Mouse (Mus musculus) MEL (cell line): ENCODE data around the gene Hlcs. TPM values are rescaled to one million over a fixed set of nuclear protein-coding genes. Genes with fewer than 3 reads are reported as not detected.

Source experiments
- DNase-seq: peaks from one replicate; pipeline ENCODE4 v3.0.0; 2011; ENCODE audit warnings: low read depth, low spot score
- H3K27ac ChIP-seq: 2 replicates; pipeline ENCODE4 v1.5.1; 2012; ENCODE audit warnings: low read depth, mild to moderate bottlenecking, control low read depth, low read length, moderate library complexity; ENCODE audit not compliant: control insufficient read depth
- H3K27me3 ChIP-seq, 2 experiments: fragments of 150-350 bp in 1 of 2; sonication (generic) in 1 of 2; 2 replicates each; pipeline ENCODE4 v1.6.1; 2012; ENCODE audit warnings: low read length in 2 of 2, mild to moderate bottlenecking in 2 of 2, improper control_type of control experiment in 1 of 2, moderate library complexity in 1 of 2; ENCODE audit not compliant: insufficient read depth in 2 of 2, control insufficient read depth in 1 of 2
- H3K36me3 ChIP-seq, 2 experiments: 2 replicates each; pipeline ENCODE4 v1.6.1; 2012 to 2014; ENCODE audit warnings: low read length in 2 of 2, improper control_type of control experiment in 1 of 2, inconsistent platforms in 1 of 2, mild to moderate bottlenecking in 1 of 2; ENCODE audit not compliant: insufficient read depth in 2 of 2, control insufficient read depth in 1 of 2
- H3K4me1 ChIP-seq, 2 experiments: fragments of 150-350 bp in 1 of 2; sonication (generic) in 1 of 2; 2 replicates each; pipeline ENCODE4 v1.6.1; 2012; ENCODE audit warnings: low read length in 2 of 2, improper control_type of control experiment in 1 of 2, mild to moderate bottlenecking in 1 of 2; ENCODE audit not compliant: insufficient read depth in 2 of 2, control insufficient read depth in 1 of 2
- H3K4me3 ChIP-seq, 2 experiments: fragments of 150-350 bp in 1 of 2; sonication (generic) in 1 of 2; 2 replicates each; pipeline ENCODE4 v1.5.1; 2012; ENCODE audit warnings: low read depth in 2 of 2, low read length in 2 of 2, mild to moderate bottlenecking in 2 of 2, moderate library complexity in 2 of 2, control low read depth in 1 of 2, improper control_type of control experiment in 1 of 2; ENCODE audit not compliant: control insufficient read depth in 1 of 2, insufficient read depth in 1 of 2
- H3K79me2 ChIP-seq: 2 replicates; pipeline ENCODE4 v1.6.1; 2012; ENCODE audit warnings: mild to moderate bottlenecking, low read length, moderate library complexity; ENCODE audit not compliant: control insufficient read depth, poor library complexity, insufficient read depth
- H3K9ac ChIP-seq: 2 replicates; pipeline ENCODE4 v1.6.1; 2012; ENCODE audit warnings: low read depth, mild to moderate bottlenecking, control low read depth, low read length, moderate library complexity; ENCODE audit not compliant: control insufficient read depth, poor library complexity, severe bottlenecking
- H3K9me3 ChIP-seq: fragments of 150-350 bp; sonication (generic); replicated peaks from 2 replicates; pipeline ENCODE4 v1.6.1; 2012; ENCODE audit warnings: mild to moderate bottlenecking, low read length, improper control_type of control experiment, moderate library complexity; ENCODE audit not compliant: insufficient read depth
- BHLHE40 ChIP-seq: IDR thresholded peaks from 2 replicates; pipeline ENCODE4 v1.6.1; 2012; ENCODE audit warnings: low read depth, mild to moderate bottlenecking, inconsistent platforms, low read length, improper control_type of control experiment, borderline replicate concordance
- CHD1 ChIP-seq: IDR thresholded peaks from 2 replicates; pipeline ENCODE4 v1.6.1; 2012; ENCODE audit warnings: low read depth, mild to moderate bottlenecking, inconsistent platforms, low read length, improper control_type of control experiment
- CHD2 ChIP-seq: IDR thresholded peaks from 2 replicates; pipeline ENCODE4 v1.6.1; 2011; ENCODE audit warnings: low read length, improper control_type of control experiment
- CTCF ChIP-seq, 3 experiments: IDR thresholded peaks in 2 of 3; conservative IDR thresholded peaks in 1 of 3; 2 replicates each; pipeline ENCODE4 v1.5.1; 2011 to 2012; ENCODE audit warnings: low read length in 3 of 3, low read depth in 2 of 3, mild to moderate bottlenecking in 2 of 3, improper control_type of control experiment in 1 of 3, inconsistent platforms in 1 of 3, mixed read lengths in 1 of 3, moderate library complexity in 1 of 3; ENCODE audit not compliant: control insufficient read depth in 1 of 3, insufficient read depth in 1 of 3, poor library complexity in 1 of 3, severe bottlenecking in 1 of 3
- ELF1 ChIP-seq: IDR thresholded peaks from 2 replicates; pipeline ENCODE4 v1.6.1; 2014; ENCODE audit warnings: low read depth, mild to moderate bottlenecking, inconsistent platforms, low read length, improper control_type of control experiment, moderate library complexity
- EP300 ChIP-seq, 2 experiments: IDR thresholded peaks; 2 replicates each; pipeline ENCODE4 v1.6.1; 2011; ENCODE audit warnings: improper control_type of control experiment in 2 of 2, low read length in 2 of 2, low read depth in 1 of 2, mild to moderate bottlenecking in 1 of 2
- ETS1 ChIP-seq: IDR thresholded peaks from 2 replicates; pipeline ENCODE4 v1.6.1; 2012; ENCODE audit warnings: low read depth, mild to moderate bottlenecking, inconsistent platforms, low read length, improper control_type of control experiment, moderate library complexity
- GATA1 ChIP-seq: IDR thresholded peaks from 2 replicates; pipeline ENCODE4 v1.6.1; 2011; ENCODE audit warnings: low read depth, low read length, improper control_type of control experiment
- HCFC1 ChIP-seq: IDR thresholded peaks from 2 replicates; pipeline ENCODE4 v1.6.1; 2012; ENCODE audit warnings: low read depth, mild to moderate bottlenecking, inconsistent platforms, low read length, improper control_type of control experiment, moderate library complexity
- JUND ChIP-seq: IDR thresholded peaks from 2 replicates; pipeline ENCODE4 v1.6.1; 2011; ENCODE audit warnings: low read depth, mild to moderate bottlenecking, improper control_type of control experiment, low read length
- MAZ ChIP-seq: IDR thresholded peaks from 2 replicates; pipeline ENCODE4 v1.6.1; 2012; ENCODE audit warnings: low read depth, mild to moderate bottlenecking, inconsistent platforms, low read length, improper control_type of control experiment
- MEF2A ChIP-seq: IDR thresholded peaks from 2 replicates; pipeline ENCODE4 v1.6.1; 2014; ENCODE audit warnings: low read depth, mild to moderate bottlenecking, inconsistent platforms, low read length, improper control_type of control experiment; ENCODE audit not compliant: poor library complexity, insufficient replicate concordance, severe bottlenecking; ENCODE audit errors: extremely low read depth
- MXI1 ChIP-seq: IDR thresholded peaks from 2 replicates; pipeline ENCODE4 v1.6.1; 2011; ENCODE audit warnings: mild to moderate bottlenecking, low read depth, low read length, improper control_type of control experiment
- MYB ChIP-seq: IDR thresholded peaks from 2 replicates; pipeline ENCODE4 v1.6.1; 2011; ENCODE audit warnings: mild to moderate bottlenecking, low read depth, low read length, improper control_type of control experiment
- NELFE ChIP-seq: IDR thresholded peaks from 2 replicates; pipeline ENCODE4 v1.6.1; 2011; ENCODE audit warnings: low read depth, low read length, improper control_type of control experiment
- NRF1 ChIP-seq: IDR thresholded peaks from 2 replicates; pipeline ENCODE4 v1.6.1; 2014; ENCODE audit warnings: low read depth, mild to moderate bottlenecking, inconsistent platforms, low read length, improper control_type of control experiment, moderate library complexity; ENCODE audit not compliant: poor library complexity, insufficient read depth, severe bottlenecking
- POLR2A ChIP-seq, 2 experiments: IDR thresholded peaks; 2 replicates each; pipeline ENCODE4 v1.6.1; 2011 to 2012; ENCODE audit warnings: low read length in 2 of 2, mild to moderate bottlenecking in 2 of 2, control low read depth in 1 of 2, improper control_type of control experiment in 1 of 2, low read depth in 1 of 2, moderate library complexity in 1 of 2; ENCODE audit not compliant: control insufficient read depth in 1 of 2, insufficient read depth in 1 of 2, poor library complexity in 1 of 2
- POLR2AphosphoS2 ChIP-seq: IDR thresholded peaks from 2 replicates; pipeline ENCODE4 v1.6.1; 2011; ENCODE audit warnings: low read length, improper control_type of control experiment
- RAD21 ChIP-seq: IDR thresholded peaks from 2 replicates; pipeline ENCODE4 v1.6.1; 2011; ENCODE audit warnings: mild to moderate bottlenecking, low read depth, low read length, improper control_type of control experiment
- RCOR1 ChIP-seq: IDR thresholded peaks from 2 replicates; pipeline ENCODE4 v1.6.1; 2012; ENCODE audit warnings: low read depth, mild to moderate bottlenecking, inconsistent platforms, low read length, improper control_type of control experiment
- SIN3A ChIP-seq: IDR thresholded peaks from 2 replicates; pipeline ENCODE4 v1.6.1; 2012; ENCODE audit warnings: low read length, improper control_type of control experiment, inconsistent platforms
- SMC3 ChIP-seq: IDR thresholded peaks from 2 replicates; pipeline ENCODE4 v1.6.1; 2011; ENCODE audit warnings: low read depth, low read length, improper control_type of control experiment
- TAL1 ChIP-seq: IDR thresholded peaks from 2 replicates; pipeline ENCODE4 v1.6.1; 2012; ENCODE audit warnings: mild to moderate bottlenecking, inconsistent platforms, low read length, moderate library complexity, mixed read lengths
- TCF12 ChIP-seq: IDR thresholded peaks from 2 replicates; pipeline ENCODE4 v1.6.1; 2014; ENCODE audit warnings: low read depth, mild to moderate bottlenecking, inconsistent platforms, low read length, improper control_type of control experiment, moderate library complexity
- UBTF ChIP-seq: IDR thresholded peaks from 2 replicates; pipeline ENCODE4 v1.6.1; 2012; ENCODE audit warnings: low read depth, mild to moderate bottlenecking, inconsistent platforms, low read length, improper control_type of control experiment, moderate library complexity, borderline replicate concordance; ENCODE audit not compliant: insufficient read depth
- USF2 ChIP-seq, 2 experiments: IDR thresholded peaks; 2 replicates each; pipeline ENCODE4 v1.6.1; 2011 to 2012; ENCODE audit warnings: improper control_type of control experiment in 2 of 2, low read length in 2 of 2, borderline replicate concordance in 1 of 2, inconsistent platforms in 1 of 2, low read depth in 1 of 2, mild to moderate bottlenecking in 1 of 2; ENCODE audit not compliant: insufficient read depth in 1 of 2
- ZC3H11A ChIP-seq: IDR thresholded peaks from 2 replicates; pipeline ENCODE4 v1.6.1; 2012; ENCODE audit warnings: low read depth, mild to moderate bottlenecking, inconsistent platforms, low read length, improper control_type of control experiment
- ZMIZ1 ChIP-seq: IDR thresholded peaks from 2 replicates; pipeline ENCODE4 v1.6.1; 2012; ENCODE audit warnings: low read depth, mild to moderate bottlenecking, inconsistent platforms, low read length, improper control_type of control experiment, moderate library complexity
- polyA plus RNA-seq, 2 experiments: library from polyadenylated mRNA; stranded (reverse) in 1 of 2; unstranded in 1 of 2; fragments of >175 nt in 1 of 2; fragments of >200 nt in 1 of 2; gene quantifications; 2 replicates each; pipeline versions ENCODE4 v1.2.1 to v1.2.4; 2012; ENCODE audit warnings: low replicate concordance in 2 of 2, low read depth in 1 of 2; ENCODE audit not compliant: insufficient read length in 2 of 2, insufficient read depth in 1 of 2, missing spikeins in 1 of 2
- total RNA-seq: library from RNA; depleted of rRNA; stranded (reverse); fragments of 300-350 nt; gene quantifications from 2 replicates; pipeline ENCODE4 v1.2.3, GENCODE M21; 2012; rRNA removed

Gene Hlcs
- total RNA-seq: 2.8 and 3.3 TPM in 2 replicates
- polyA plus RNA-seq: 1 to 10 TPM in 1 of 2 experiments, not detected in 1; 6.4 TPM

GRCm38 (mm10) chr16:94313229-94314030 lies at the start of gene Hlcs:
Gene Hlcs (minus strand): TSS chr16:94313571.
- peaks cover 18 to 20% of the 10 kb centered on the region in 2 experiments for H3K4me1 ChIP-seq

GRCm38 (mm10) chr16:94362174-94362873 lies 49.0 kb upstream of the Hlcs start:
- DNase-seq: peak; percentile 44
- TF ChIP-seq TCF12 (no peak), UBTF (no peak), RAD21 (no peak), BHLHE40 (no peak), MYB (no peak), JUND (no peak), ZMIZ1 (no peak), CHD2 (no peak), MEF2A (no peak)
- TF ChIP-seq, all 39 proteins: peak for 0
- Histone ChIP-seq H3K9me3 (no peaks in the 10 kb centered on the region), H3K4me3 (no peak overlapping the region), H3K9ac (no peak overlapping the region), H3K4me1 (peaks cover 0 to 15% of the 10 kb centered on the region in 2 experiments; a peak in 2 of 4 replicates), H3K27ac (no peak overlapping the region), H3K79me2 (no peaks in the 10 kb centered on the region), H3K27me3 (no peaks in the 10 kb centered on the region), H3K36me3 (peaks cover 0 to 9% of the 10 kb centered on the region in 2 experiments; a peak in 2 of 4 replicates)

More at GRCm38 (mm10) chr16:94313229-94314030, at the start of gene Hlcs:
- peak; percentile 97 for DNase-seq
- H3K79me2 ChIP-seq: peaks cover 1% of the 10 kb centered on the region; the same call in 1 of the 2 replicates
- H3K36me3 ChIP-seq: peaks cover 0 to 23% of the 10 kb centered on the region in 2 experiments; a peak in 2 of 4 replicates
- H3K9ac ChIP-seq: peak within 1 kb of the TSS; percentile 92
- H3K27ac ChIP-seq: peak within 1 kb of the TSS; percentile 95
- H3K27me3 ChIP-seq: no peaks in the 10 kb centered on the region
- no peaks in the 10 kb centered on the region for H3K9me3 ChIP-seq
- peak; percentile 33; the same call in 1 of the 2 replicates for TF ChIP-seq POLR2AphosphoS2
- TF ChIP-seq USF2 (IDR thresholded peaks at IDR 0.05; ENCODE audit: borderline replicate concordance in 1 of 2, insufficient read depth in 1 of 2, low read depth in 1 of 2, low read length in 2 of 2): no peak
- no peak; a peak in 1 of 4 replicates for TF ChIP-seq EP300 (IDR thresholded peaks at IDR 0.05; ENCODE audit: low read depth in 1 of 2, low read length in 2 of 2)
- peak; percentile 83 for TF ChIP-seq NELFE
- no peak for TF ChIP-seq GATA1
- peak; percentile 29; the same call in 1 of the 2 replicates for TF ChIP-seq ZC3H11A
- peak; percentile 86 for TF ChIP-seq ELF1
- TF ChIP-seq UBTF: 0 out of 2 replicates have a peak, but pooled peaks have one; percentile 22
- peak; percentile 84 to 91; a peak in 3 of 4 replicates for TF ChIP-seq POLR2A (IDR thresholded peaks at IDR 0.05; ENCODE audit: control insufficient read depth in 1 of 2, insufficient read depth in 1 of 2, low read depth in 1 of 2, low read length in 2 of 2, poor library complexity in 1 of 2)
- TF ChIP-seq ETS1: 0 out of 2 replicates have a peak, but pooled peaks have one; percentile 38
- TF ChIP-seq SIN3A: no peak; the same call in 1 of the 2 replicates
- TF ChIP-seq RCOR1: peak; percentile 39; the same call in 1 of the 2 replicates
- peak; percentile 96 for TF ChIP-seq MAZ
- TF ChIP-seq MXI1: no peak
- no peak for TF ChIP-seq CHD1
- TF ChIP-seq TCF12: peak; percentile 33; the same call in 1 of the 2 replicates
- peak; percentile 87 for TF ChIP-seq NRF1
- TF ChIP-seq CTCF (IDR thresholded peaks at IDR 0.05 in 2 of 3, conservative IDR thresholded peaks at IDR 0.05 in 1 of 3; ENCODE audit: control insufficient read depth in 1 of 3, insufficient read depth in 1 of 3, low read depth in 2 of 3, low read length in 3 of 3, poor library complexity in 1 of 3, severe bottlenecking in 1 of 3): peak; percentile 81 to 96 (median 87)
- 0 out of 2 replicates have a peak, but pooled peaks have one; percentile 60 for TF ChIP-seq ZMIZ1
- TF ChIP-seq SMC3: peak; percentile 64
- peak; percentile 86 for TF ChIP-seq HCFC1
- TF ChIP-seq RAD21: peak; percentile 18
- no peak for TF ChIP-seq TAL1
- TF ChIP-seq MYB: 0 out of 2 replicates have a peak, but pooled peaks have one; percentile 16
- H3K4me3 ChIP-seq: peak within 1 kb of the TSS; percentile 78 to 82
